Mouse (Mus musculus) megakaryocyte, embryonic 14.5 days (primary cell): ENCODE data around the gene Cyp26a1.

Experiments
- FLI1 ChIP-seq: IDR thresholded peaks from 2 replicates; pipeline ENCODE4 v1.6.1; 2012; ENCODE audit warnings: low read length, inconsistent platforms, mixed read lengths
- GATA1 ChIP-seq: IDR thresholded peaks from 3 replicates; pipeline ENCODE4 v1.6.1; 2012; ENCODE audit warnings: mixed read lengths, low read length, inconsistent platforms, borderline replicate concordance

DNA sequence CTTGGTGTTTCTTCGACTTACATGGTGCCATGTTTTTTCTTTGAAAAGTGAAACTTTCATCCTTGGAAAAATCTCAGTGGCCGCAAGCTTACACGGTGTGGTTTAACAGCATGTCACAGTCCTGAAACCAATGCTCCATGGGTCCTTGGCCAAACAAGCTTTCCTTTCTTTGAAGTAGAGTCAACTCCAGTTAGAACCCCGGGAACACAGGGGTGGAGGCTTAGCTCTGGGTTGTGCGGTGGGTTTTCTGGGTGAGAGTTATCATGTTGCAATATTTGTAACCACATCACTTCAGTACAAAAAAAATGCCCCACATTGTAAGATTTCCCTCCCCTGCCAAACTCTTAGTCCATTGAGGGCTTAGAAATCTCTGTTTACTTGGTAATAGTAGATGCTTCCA, 8.1 kb downstream of the Cyp26a1 start:
- TF ChIP-seq FLI1 (no peak), GATA1 (no peak)
